Mouse (Mus musculus): ENCODE measurements around the gene Dzip1l.
A peak's percentile ranks its signal among the peaks of the same experiment; 100 is the strongest.
"Not testable (repeated sequence)": the region's sequence is repeated elsewhere in the genome, so short reads cannot be mapped to it uniquely, and the experiment has no call there.

Dzip1l gene

DNA sequence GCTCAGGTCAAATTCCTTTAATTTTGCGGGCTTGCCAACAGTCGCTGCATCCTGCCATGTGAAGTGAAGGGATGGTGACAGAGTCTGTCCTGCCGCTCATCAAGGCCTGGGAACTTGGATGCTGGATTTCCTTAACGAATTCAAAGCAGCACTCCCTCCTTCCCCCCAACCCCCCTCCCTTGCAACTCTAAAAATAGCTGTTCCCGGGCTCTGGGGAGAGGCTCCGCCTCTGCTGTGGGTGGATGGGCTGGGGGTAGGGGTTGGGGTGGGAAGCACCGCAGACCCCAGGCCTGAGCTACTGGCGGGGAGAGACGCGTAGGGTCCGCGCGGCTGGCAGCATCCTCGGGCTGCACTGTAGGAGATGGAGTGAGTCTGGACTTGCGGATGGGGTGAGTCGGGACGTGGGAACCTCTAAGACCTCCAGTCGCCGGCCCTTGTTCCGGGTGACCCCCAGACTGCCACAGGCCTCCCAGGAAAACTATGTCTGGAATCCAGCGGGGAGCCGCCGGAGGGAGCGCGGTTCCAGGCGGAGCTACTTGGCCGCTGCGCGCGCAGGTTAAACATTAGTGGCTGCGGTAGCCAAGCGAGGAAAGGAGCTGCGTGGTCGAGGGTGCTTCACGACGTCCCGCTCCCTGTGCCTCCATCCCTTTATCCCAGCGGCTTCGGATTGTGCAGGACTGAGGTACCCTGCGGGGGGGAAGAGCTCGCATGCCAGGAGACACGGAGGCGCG lies at the start of gene Dzip1l:
Dzip1l (plus strand) TSS at position 216 of the 731 bp plus-strand sequence.
- DNase-seq (ENCODE audit: low spot score): peak; percentile 9

DNA sequence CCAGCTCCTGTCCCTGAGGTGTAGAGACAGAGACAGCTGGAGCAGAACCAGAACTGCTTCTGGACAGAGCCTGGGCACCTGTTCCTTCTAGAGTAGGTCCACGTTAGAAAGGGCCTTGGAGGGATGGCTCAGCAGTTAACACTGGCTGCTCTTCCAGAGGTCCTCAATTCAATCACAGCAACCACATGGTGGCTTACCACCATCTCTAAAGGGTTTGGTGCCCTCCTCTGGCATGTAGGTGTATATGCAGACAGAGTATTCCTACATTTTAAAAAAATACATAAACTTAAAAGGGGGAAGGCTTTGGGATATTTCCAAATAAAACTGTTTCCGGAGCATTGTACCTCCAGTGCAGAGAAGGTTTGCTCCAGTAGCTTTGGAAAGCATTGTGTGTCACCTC lies 48.6 kb upstream of the Dzip1l start:
- no peak for DNase-seq (ENCODE audit: low spot score)

DNA sequence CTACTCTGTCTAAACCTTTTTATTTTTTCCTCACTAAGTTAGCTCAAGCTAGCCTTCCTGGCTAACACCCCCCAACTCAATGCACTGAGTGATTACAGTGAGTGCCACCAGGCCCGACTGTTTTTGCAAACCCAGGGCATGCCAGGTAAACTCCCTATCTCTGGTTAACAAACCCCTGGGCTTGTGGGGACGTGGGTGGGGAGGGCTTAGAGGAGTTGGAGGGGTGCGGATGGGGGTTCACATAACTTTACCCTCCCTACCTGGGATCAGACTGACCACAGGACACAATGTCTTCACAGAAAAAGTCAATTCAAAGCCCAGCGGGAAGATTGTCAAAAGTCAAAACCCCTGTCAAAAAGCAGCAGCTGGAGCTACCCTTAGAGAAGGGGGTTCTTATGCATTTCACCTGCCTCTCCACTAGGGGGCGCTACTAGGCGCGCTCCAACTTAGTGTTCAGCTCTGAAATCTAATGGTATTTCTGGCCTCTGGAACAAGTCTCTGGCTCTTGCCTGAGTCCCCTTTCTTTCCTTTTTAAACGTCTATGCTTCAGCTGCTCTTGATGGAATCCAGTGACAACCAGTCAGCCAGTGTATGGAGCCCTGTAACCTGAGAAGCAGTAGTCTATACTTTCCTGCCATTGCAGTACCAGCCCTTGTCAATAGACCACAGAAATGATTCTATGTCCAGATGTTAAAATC lies 41.6 kb upstream of the Dzip1l start:
- DNase-seq (ENCODE audit: low spot score): peak; percentile 48

DNA sequence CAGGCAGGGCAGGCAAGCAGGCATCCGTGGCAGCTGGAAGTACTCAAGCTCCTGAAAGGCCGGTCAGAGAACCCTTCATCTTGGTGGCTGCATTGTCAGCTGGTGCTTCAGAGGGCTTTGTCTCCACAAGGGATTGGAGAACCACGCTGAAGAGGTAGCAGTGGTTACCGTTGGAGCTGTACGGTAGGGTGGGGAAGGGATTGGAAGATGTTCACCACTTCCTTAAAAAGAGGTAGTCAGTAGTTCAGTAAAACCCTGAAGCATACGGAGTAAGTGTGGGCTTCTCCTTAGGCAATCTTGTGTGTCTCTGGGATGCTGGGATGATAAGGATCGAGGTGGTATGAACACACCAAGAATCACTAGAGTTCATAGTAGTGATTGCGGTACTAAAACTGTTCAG lies 38.2 kb upstream of the Dzip1l start:
- DNase-seq (ENCODE audit: low spot score): no peak

DNA sequence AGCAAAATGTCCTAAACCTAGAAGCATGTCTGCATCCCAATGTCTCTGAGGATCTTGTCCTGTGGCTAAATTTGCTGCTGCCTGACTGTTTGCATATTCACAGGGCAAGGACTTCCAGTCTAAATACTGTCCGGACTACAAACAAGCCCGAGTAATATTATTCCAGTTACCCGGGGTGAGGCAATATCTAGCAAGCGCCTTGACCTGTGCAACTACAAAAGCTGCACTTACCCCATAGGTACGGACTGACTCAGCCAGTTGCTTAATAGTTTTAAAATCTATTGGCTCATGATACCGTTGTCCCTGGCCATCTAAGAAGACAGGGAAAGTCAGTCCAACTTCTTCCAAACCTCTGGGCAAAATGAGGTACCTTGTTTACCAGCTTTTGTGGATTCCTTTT lies 30.2 kb upstream of the Dzip1l start:
- not testable (repeated sequence) for DNase-seq (ENCODE audit: low spot score)

DNA sequence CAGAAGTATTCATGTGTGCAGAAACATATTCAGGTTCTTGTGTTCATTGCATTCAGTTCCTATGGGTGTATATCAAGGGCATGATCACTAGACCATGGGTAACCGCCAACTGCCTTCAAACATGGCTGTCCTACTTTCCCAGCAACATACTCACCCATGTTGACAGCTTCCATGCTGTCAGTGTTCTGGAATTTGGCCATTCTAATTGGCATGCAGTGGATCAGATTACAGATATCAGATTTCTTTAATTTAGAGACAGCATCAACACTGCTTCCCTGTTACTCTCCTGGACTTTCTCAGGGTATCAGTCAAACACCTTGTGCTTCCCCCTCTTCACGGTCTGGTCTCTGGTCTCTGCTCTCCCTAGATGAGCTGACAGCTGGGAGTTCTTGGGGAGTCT lies 25.7 kb upstream of the Dzip1l start:
- no peak for DNase-seq (ENCODE audit: low spot score)

DNA sequence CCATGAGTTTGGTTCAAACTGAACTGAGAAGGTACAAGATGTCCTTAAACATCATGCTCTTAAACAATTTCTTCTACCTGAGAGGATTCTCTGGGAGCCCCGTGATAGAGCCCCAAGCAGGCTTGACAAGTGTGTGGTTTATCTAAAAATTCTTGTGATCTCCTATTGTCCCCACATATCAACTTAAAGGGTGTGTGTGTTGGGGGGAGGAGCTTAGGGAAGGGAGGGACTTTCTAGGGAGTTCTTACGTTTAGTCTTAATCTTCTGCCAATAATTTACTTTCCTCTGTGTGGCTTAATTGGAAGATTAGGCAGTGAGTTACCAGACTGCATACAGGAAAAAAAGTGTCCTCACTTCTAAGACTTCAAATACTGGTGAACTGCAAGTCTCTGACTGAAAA lies 17.1 kb upstream of the Dzip1l start, which contains the start of gene A4gnt:
A4gnt (plus strand) TSS at position 301 of the 400 bp plus-strand sequence.
- no peak for DNase-seq (ENCODE audit: low spot score)

DNA sequence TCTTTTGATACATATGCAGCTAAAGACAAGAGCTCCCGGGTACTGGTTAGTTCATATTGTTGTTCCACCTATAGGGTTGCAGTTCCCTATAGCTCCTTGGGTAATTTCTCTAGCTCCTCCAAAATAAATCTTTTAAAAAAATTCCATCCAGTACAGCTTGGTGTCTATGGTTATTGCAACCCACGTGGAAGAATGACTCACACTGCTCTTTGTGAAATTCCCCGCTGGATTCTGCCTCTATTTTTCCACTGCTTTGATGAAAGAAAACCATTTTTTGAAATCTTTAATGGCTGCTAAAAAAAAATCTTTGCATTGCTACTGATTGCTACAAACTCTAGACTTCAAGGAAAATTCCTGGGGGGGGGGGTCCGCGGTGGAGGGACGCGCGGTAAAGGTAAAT lies 9.6 kb upstream of the Dzip1l start:
- DNase-seq (ENCODE audit: low spot score): no peak

DNA sequence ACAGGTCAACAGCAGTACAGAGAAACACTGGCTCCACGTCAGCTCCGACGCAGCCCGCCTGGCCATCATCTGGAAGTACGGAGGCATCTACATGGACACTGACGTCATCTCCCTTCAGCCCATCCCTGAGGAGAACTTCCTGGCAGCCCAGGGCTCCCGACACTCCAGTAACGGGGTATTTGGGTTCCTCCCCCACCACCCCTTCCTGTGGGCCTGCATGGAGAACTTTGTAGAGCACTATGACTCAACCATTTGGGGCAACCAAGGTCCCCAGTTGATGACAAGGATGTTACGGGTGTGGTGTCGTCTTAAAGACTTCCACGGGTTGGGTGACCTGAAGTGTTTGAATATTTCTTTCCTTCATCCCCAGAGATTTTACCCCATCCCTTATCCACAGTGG lies 9.1 kb upstream of the Dzip1l start:
- DNase-seq (ENCODE audit: low spot score): no peak

DNA sequence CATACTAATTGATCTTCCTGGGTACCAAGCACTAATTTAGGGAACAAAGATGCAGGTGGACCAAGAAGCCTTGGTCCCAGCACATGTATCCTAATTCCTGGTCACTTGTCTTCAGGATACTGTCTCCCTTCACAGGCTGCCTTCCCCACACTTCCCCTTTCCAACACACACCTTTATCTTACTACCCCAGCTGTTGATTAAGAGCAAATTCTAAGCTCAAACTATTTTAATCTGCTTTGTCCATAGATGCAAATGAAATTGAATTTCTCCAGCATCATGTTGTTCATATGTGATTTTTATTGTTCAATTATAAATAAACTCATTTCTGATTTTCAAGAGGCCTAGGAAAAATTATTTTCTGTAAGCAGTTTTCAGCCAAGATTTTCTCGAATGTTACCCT lies 7.3 kb upstream of the Dzip1l start:
- DNase-seq (ENCODE audit: low spot score): no peak

DNA sequence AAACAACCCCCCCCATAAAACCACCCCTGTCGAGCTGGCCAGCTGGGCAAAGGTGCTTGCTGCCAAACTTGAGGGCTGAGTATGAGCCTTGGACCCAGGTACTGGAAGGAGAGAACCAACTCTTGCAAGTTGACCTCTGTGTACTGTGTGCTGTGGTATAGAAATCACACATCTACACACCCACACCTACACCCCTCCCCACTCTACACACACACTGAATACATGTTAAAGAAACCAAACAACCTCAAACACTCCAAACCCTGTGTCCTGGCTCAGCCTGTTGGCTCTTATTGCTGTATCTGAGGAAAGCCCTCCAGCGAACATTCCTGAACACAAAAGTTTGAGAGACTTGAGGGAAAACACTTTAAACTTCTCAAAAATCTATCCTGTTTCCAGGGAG lies 6.3 kb upstream of the Dzip1l start:
- no peak for DNase-seq (ENCODE audit: low spot score)

DNA sequence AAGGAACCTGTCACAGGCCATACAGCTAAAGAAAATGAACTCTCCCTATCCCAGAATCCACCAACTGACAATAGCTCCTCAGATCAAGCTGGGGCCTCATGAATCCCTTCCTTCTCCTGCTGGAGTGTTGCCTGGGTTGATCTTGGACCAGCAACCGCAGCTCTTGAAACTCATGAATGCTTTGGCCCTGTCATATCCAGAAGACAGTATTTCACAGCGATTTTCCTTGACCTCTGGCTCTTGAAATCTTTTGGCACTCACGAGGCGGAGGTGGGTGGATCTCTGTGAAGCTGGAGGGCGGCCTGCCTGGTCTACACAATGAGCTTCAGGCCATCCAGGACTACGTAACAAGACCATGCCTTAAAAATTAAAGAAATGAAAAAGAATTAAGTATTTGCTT lies 5.2 kb upstream of the Dzip1l start:
- DNase-seq (ENCODE audit: low spot score): no peak

DNA sequence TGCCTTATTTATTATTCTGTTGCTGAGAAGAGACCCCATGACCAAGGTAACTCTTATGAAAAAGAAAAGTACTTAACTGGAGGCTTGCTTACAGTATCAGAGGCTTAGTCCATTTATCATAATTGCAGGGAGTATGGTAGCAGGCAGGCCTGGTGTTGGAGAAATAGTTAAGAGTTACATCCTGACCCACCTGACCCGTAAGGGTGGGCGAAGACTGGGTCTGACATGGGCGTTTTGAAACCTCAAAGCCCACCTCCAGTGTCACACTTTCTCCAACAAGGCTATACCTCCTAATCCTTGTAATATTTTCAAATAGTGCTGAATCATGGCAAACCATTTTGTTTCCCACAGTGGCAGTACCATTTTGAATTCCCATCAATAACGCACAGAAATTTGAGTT lies 715 bp upstream of the Dzip1l start:
- DNase-seq (ENCODE audit: low spot score): no peak

DNA sequence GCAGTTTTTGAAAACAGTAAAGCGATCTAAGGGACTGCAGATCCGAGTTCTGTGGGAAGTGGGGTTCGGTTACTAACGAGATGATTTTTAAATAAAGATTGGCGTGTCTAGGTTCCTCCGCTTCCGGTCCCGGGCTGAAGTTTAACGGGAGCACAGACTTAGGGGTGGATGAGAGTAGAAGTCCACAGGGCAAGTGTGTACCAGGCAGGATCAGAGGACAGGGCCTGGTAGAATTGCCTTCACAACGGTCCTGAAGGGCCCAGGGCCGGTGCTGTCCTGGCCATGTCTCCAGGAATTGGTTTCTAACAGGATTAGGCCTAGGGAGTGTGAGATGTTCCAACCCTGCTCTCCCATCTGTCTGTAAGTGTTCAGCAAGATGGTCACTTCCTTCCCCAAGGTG lies 775 bp downstream of the Dzip1l start:
- DNase-seq (ENCODE audit: low spot score): no peak

DNA sequence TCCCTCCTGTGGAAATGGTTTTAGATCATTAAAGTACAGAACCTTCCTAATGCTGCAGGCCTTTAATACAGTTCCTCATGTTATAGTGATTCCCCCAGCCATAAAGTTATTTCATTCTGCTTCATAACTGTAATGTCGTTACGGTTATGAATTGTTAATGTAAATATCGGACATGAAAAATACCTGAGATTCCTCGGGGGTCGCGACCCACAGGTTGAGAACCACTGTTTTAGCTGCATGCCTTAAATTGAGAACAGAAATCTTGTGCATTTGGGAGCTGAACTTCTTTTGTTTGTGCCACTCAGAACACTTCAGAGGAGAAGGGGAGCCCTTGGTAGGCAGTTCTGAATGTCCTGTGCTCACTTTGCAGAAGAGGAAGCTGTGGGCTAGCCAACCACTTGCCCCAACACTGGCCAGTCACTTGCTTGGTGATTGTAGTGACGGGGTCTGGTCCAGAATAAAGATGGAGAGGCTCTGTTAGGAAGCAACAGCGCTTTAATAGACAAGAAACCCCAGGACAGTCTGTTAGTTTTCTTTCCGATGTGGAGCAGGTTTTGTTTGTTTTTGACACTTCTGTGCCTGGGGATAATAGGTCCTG lies 1.3 kb downstream of the Dzip1l start:
- DNase-seq (ENCODE audit: low spot score): no peak

DNA sequence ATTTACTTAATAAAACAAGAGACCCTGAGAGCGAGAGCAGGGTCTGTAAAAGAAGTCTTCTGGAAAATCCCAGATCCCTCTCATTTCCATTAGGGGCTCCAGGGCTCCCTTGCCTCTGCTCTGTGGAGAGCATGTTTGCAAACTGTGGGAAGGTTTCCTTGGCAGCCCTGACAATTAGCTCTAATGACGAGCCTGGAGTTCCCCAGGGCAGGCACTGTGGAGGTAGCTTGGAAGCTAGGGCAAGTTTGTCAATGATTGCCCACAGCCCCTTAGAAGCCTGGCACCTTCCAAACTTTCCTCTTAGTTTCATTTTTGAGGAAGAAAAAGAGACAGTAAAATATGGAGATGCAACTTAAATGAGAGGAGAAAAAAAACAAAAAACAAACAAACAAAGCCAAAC lies 2.5 kb downstream of the Dzip1l start:
- DNase-seq (ENCODE audit: low spot score): no peak

DNA sequence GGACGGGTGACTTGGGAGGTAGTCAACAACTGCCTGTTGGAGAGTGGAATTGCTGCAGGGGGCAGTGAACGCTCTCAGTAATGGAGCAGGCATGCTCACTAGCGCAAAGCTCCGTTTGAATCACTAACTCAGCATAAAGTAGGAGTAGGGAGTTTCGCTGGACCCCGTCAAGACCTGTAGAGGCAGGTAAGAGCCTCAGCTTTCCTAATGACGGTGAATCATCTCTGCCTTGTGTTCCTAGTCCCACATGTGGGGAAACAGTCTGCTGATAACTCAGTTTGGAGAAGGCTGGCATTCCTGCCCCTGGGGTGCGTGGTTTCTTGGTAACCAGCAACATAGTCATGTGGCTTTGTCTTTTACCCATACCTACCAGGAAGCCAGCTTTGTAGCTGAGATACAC lies 3.0 kb downstream of the Dzip1l start:
- no peak for DNase-seq (ENCODE audit: low spot score)

DNA sequence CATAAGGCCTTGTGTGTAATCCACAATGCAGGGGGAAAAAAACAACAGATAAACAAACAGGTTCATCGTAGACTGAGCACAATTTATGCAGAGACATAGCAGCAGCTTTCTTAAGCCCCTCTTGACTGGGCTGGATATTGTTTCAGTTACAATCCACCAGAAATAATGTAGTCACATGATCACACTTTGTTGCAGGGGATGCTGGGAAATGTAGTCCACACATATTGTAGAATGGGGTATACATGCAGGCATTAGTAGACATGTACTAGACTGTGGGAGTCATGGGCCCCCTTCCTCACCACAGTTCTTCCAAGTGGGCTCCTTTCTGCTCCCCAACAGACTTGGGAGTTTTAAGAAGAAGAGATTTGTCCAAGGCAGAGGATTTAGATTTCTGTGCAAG lies 7.5 kb downstream of the Dzip1l start:
- no peak for DNase-seq (ENCODE audit: low spot score)

DNA sequence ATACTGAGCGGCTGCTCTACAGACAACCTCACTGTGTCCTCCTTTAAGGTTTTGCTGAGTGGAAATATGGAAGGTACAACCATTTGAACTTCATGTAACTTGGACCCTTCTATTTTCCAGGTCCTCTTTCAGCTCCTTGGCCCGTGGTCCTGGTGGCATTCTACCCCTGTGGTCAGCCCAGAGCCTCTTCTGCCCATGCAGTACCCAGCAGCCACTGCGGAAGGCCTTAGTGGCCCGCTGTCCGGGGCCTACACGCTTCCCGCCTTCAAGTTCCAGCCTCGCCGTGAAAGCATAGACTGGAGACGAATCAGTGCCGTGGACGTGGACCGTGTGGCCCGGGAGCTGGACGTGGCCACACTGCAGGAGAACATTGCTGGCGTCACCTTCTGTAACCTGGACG lies 7.9 kb downstream of the Dzip1l start:
- no peak for DNase-seq (ENCODE audit: low spot score)

DNA sequence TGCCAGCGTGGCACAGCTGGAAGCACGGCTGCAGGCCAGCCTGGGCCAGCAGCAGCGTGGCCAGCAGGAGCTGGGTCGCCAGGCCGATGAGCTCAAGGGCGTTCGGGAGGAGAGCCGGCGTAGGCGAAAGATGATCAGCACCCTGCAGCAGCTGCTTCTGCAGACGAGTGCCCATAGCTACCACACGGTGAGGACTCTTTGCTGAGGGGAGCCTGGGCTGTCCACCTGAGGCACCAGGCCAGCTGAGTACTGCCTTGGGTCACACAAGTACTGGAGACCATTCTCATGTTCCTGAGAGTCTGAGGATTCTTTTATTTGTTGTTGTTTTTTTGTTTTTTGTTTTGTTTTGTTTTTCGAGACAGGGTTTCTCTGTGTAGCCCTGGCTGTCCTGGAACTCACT lies 8.4 kb downstream of the Dzip1l start:
- no peak for DNase-seq (ENCODE audit: low spot score)

DNA sequence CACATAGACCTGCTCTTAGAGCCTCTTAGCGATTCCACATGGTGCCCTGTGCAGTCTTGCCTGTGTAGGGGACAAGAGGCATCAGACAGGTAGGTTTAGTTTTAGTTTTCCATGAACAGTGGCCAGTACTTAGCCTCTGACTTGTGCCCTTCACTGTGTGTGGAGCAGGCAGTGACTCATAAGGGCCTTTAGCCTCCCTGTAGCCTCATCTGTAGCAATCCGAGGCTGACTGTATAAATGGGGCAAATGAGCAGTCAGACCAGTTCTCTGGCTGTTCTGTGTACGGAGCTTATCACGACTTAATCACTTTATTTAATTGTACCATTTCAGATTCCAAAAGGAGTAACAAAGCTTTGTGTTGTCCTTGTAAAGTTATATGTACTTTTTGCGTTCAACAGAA lies 10.7 kb downstream of the Dzip1l start:
- DNase-seq (ENCODE audit: low spot score): no peak

DNA sequence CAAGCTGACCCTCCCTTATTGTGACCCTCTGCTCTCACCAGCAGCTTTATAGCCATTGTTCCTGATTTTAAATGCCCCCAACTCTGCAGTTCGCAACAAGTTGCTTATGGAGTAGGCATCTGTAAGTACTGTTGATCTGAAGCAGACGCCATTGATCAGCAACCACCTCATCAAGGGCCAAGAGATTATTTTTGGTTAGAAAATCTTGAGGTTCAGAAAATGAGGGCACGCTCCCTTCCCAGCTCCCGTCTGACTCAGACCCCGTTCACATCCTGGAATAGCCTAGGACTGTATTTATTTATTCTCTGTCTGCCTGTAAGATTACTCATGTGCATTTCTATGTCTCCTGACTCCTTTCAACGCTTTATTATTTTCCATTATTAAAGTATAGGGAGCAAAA lies 16.1 kb downstream of the Dzip1l start:
- no peak for DNase-seq (ENCODE audit: low spot score)

DNA sequence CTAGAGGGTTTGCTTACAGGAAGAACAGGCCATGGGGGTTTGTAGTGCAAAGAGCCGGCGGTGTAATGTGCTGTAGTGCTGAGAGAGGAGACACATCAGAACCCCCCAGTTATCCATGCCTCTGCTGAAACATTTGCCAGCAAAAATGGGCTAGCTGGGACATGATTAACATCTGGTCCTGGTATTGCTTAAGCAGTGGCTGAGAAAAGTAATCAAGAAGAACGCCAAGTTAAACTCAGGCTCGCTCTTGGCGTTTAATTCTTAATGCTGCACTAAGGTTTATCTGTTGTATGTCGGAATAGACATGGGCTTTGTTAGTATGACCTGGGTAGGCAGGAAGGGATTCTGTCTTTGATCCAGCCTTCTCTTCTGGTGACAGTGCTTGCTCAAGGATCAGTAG lies 16.8 kb downstream of the Dzip1l start:
- DNase-seq (ENCODE audit: low spot score): no peak

DNA sequence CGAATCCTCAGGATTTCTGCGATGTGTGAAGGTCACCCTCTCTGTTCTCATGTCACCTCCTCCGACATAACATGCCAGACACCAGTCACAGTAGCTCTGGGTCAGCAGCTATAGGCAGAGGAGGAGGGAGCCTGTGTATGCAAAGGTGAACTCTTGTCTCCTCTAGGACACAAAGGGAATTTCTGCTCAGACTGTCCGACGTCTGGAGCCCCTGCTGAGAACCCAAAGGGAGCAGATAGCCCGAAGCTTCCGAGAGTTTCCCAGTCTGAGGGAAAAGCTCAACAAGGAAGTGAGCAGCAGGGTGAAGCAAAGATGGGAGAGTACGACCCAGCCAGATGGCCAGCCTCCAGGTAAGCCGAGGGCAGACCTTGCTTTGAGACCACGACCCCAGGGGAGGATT lies 31.5 kb downstream of the Dzip1l start:
- no peak for DNase-seq (ENCODE audit: low spot score)
